Mouse (Mus musculus) midbrain, embryonic 11.5 days (tissue): ENCODE data around the gene Slc25a45. TPM values are rescaled to one million over a fixed set of nuclear protein-coding genes. Genes with fewer than 3 reads are reported as not detected.

Experiments used
- ATAC-seq: fragments of 200-750 bp; cut with Nextera tagmentation; 2 replicates; pipeline ENCODE4 v1.8.0; 2017; ENCODE audit warnings: moderate TSS enrichment, moderate library complexity; ENCODE audit not compliant: low FRiP score
- DNase-seq: peaks from one replicate; pipeline ENCODE4 v3.0.0; 2015; ENCODE audit warnings: low spot score; ENCODE audit errors: missing footprints
- H3K27ac ChIP-seq: fragments of 300-500 bp; sonication (generic); 2 replicates; pipeline ENCODE4 v1.5.1; 2014; ENCODE audit warnings: low read depth, low read length
- H3K27me3 ChIP-seq: fragments of 300-500 bp; sonication (generic); 2 replicates; pipeline ENCODE4 v1.6.1; 2014; ENCODE audit warnings: mild to moderate bottlenecking, low read length, moderate library complexity, mixed read lengths; ENCODE audit not compliant: control insufficient read depth, insufficient read depth
- H3K36me3 ChIP-seq: fragments of 300-500 bp; sonication (generic); 2 replicates; pipeline ENCODE4 v1.6.1; 2014; ENCODE audit warnings: mild to moderate bottlenecking, low read length, moderate library complexity, mixed read lengths; ENCODE audit not compliant: control insufficient read depth, insufficient read depth
- H3K4me1 ChIP-seq: fragments of 300-500 bp; sonication (generic); 2 replicates; pipeline ENCODE4 v1.6.1; 2014; ENCODE audit warnings: low read length; ENCODE audit not compliant: control insufficient read depth, insufficient read depth
- H3K4me2 ChIP-seq: fragments of 300-500 bp; sonication (generic); 2 replicates; pipeline ENCODE4 v1.6.1; 2014; ENCODE audit warnings: mild to moderate bottlenecking, moderate library complexity
- H3K4me3 ChIP-seq: fragments of 300-500 bp; sonication (generic); 2 replicates; pipeline ENCODE4 v1.5.1; 2014; ENCODE audit warnings: low read depth, low read length
- H3K9ac ChIP-seq: fragments of 300-500 bp; sonication (generic); 2 replicates; pipeline ENCODE4 v1.6.1; 2014; ENCODE audit warnings: low read length
- H3K9me3 ChIP-seq: fragments of 300-500 bp; sonication (generic); 2 replicates; pipeline ENCODE4 v1.6.1; 2016; ENCODE audit warnings: low read length; ENCODE audit not compliant: control insufficient read depth
- WGBS: fragments of 180-500 bp; shearing (Covaris S2); extraction: QIAGEN DNeasy Blood & Tissue Kit; methylation state at CpG from one replicate; pipeline ENCODE4 v1.1.7; 2014; 5-methylcytosine and 5-hydroxymethylcytosine counted together
- polyA plus RNA-seq: library from polyadenylated mRNA; unstranded; fragments of >200 nt; fragmentation: Nextera tagmentation; extraction: Ambion mirVana; gene quantifications from 2 replicates; pipeline ENCODE4 v1.2.1, GENCODE M21; 2014

Gene Slc25a45
- polyA plus RNA-seq, result 1.1 and 1.8 TPM in 2 replicates

DNA sequence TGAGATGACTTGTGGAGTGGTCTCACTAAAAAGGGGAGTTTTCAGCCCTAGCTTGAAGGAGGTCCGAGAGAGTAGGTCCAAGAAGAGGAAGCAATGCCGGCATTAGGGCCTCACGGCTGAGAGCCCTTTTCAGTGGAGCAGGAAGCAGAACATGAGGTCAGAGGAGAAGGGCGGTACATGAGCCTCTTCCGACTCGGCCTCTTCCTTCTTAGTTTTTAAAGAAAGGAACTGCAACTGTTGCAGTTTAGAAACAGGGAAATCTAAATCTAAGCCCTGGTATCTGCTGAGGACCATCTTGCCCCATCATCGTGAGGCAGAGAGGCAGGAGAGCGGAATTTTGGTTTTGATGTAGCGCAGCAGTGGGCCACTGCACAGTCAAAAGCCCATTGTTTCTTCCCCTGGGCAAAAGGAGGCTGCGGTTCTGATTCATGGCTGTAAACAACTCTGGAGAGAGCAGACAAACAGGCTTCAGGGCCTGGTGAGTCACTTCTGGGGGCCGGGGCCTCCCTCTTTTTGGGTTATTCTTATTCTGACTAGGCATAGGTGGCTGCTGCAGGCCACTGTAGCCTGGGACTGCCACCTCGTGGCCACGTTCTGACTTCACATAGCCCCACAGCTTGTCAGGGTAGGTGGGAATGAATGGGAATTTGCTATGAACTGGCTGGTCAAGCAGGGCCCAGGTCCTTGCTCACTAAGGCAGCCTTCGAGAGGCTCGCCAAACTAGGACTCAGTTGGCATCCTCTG lies at the start of gene Slc25a45:
Gene Slc25a45 (plus strand): TSS at position 191 of the 744 bp plus-strand sequence.
- H3K4me3 ChIP-seq, result no peak within 1 kb of the TSS
- DNase-seq (peak; percentile 92), ATAC-seq (peak; percentile 39; the same call in 1 of the 2 replicates)
- H3K36me3 ChIP-seq, result no peaks in the 10 kb centered on the region
- H3K27ac ChIP-seq, result no peak within 1 kb of the TSS
- H3K4me2 ChIP-seq, result no peak within 1 kb of the TSS
- peaks cover 8% of the 10 kb centered on the region; the same call in 1 of the 2 replicates for H3K4me1 ChIP-seq
- no peaks in the 10 kb centered on the region for H3K9me3 ChIP-seq
- peak within 1 kb of the TSS; percentile 32; the same call in 1 of the 2 replicates for H3K9ac ChIP-seq
- 49% methylated on average over 15 of the region's 15 CpGs for WGBS
- H3K27me3 ChIP-seq, result no peaks in the 10 kb centered on the region

- DNase-seq, result no peak
- Histone ChIP-seq H3K4me2 (no peak overlapping the region), H3K36me3 (no peaks in the 10 kb centered on the region), H3K4me1 (peaks cover 6% of the 10 kb centered on the region), H3K9ac (no peak overlapping the region), H3K9me3 (no peaks in the 10 kb centered on the region), H3K27ac (no peak overlapping the region), H3K27me3 (no peaks in the 10 kb centered on the region), H3K4me3 (no peak overlapping the region)
- 91% methylated on average over 3 of the region's 3 CpGs for WGBS
- ATAC-seq, result no peak
These were observed 49.5 kb upstream of the Slc25a45 start for GRCm38 (mm10) chr19:5828155-5828554.

GRCm38 (mm10) chr19:5828905-5829304 lies 48.7 kb upstream of the Slc25a45 start:
- no peaks in the 10 kb centered on the region for H3K27me3 ChIP-seq
- ATAC-seq, result no peak
- no peaks in the 10 kb centered on the region for H3K36me3 ChIP-seq
- WGBS, result 90% methylated on average over 7 of the region's 7 CpGs
- DNase-seq, result no peak
- no peak overlapping the region for H3K27ac ChIP-seq
- no peak overlapping the region for H3K9ac ChIP-seq
- no peak overlapping the region for H3K4me2 ChIP-seq
- 0 out of 2 replicates have a peak, but pooled peaks cover 2% of the 10 kb centered on the region for H3K4me1 ChIP-seq
- no peaks in the 10 kb centered on the region for H3K9me3 ChIP-seq
- no peak overlapping the region for H3K4me3 ChIP-seq

GRCm38 (mm10) chr19:5829958-5830615 lies 47.5 kb upstream of the Slc25a45 start:
- Histone ChIP-seq H3K4me2 (no peak overlapping the region), H3K27ac (no peak overlapping the region), H3K9ac (no peak overlapping the region), H3K27me3 (no peaks in the 10 kb centered on the region), H3K9me3 (no peaks in the 10 kb centered on the region), H3K36me3 (no peaks in the 10 kb centered on the region), H3K4me1 (0 out of 2 replicates have a peak, but pooled peaks cover 2% of the 10 kb centered on the region), H3K4me3 (no peak overlapping the region)
- no peak for ATAC-seq
- WGBS, result 82% methylated on average over 19 of the region's 19 CpGs
- no peak for DNase-seq

DNA sequence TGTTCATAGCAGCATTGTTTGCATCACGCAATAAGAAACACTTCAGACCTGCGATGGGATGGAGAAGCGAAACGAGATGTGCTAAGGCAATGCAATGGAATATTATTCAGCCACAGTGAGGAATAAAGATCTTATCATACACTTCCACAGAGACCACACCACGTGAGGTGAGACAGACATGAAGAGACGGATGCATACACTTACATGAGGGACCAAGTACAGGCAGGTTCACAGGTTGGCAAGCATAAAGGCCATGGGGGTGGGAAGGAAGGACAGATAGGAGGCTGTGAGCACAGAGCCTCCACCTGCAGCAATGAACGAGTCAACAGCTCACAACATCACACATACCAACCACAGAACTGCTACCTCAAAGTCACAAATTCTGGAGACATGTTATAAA lies 46.8 kb upstream of the Slc25a45 start:
- ATAC-seq (no peak), DNase-seq (no peak)
- Histone ChIP-seq H3K4me2 (no peak overlapping the region), H3K36me3 (no peaks in the 10 kb centered on the region), H3K27me3 (no peaks in the 10 kb centered on the region), H3K9me3 (no peaks in the 10 kb centered on the region), H3K9ac (no peak overlapping the region), H3K4me3 (no peak overlapping the region), H3K27ac (no peak overlapping the region), H3K4me1 (0 out of 2 replicates have a peak, but pooled peaks cover 2% of the 10 kb centered on the region)
- WGBS, result 93% methylated on average over 7 of the region's 7 CpGs

GRCm38 (mm10) chr19:5831224-5831957 lies 46.2 kb upstream of the Slc25a45 start:
- ATAC-seq (no peak), DNase-seq (no peak)
- Histone ChIP-seq H3K4me1 (0 out of 2 replicates have a peak, but pooled peaks cover 2% of the 10 kb centered on the region), H3K9ac (no peak overlapping the region), H3K27me3 (no peaks in the 10 kb centered on the region), H3K9me3 (no peaks in the 10 kb centered on the region), H3K4me2 (no peak overlapping the region), H3K27ac (no peak overlapping the region), H3K4me3 (no peak overlapping the region), H3K36me3 (no peaks in the 10 kb centered on the region)
- WGBS, result 91% methylated on average over 11 of the region's 11 CpGs

- Histone ChIP-seq H3K4me3 (no peak overlapping the region), H3K4me2 (no peak overlapping the region), H3K36me3 (no peaks in the 10 kb centered on the region), H3K4me1 (0 out of 2 replicates have a peak, but pooled peaks cover 2% of the 10 kb centered on the region), H3K9me3 (no peaks in the 10 kb centered on the region), H3K27me3 (no peaks in the 10 kb centered on the region), H3K9ac (no peak overlapping the region), H3K27ac (no peak overlapping the region)
- DNase-seq (no peak), ATAC-seq (no peak)
- 90% methylated on average over 4 of the region's 4 CpGs for WGBS
These were observed 45.7 kb upstream of the Slc25a45 start for GRCm38 (mm10) chr19:5831958-5832320.

GRCm38 (mm10) chr19:5832326-5832725 lies 45.3 kb upstream of the Slc25a45 start:
- Histone ChIP-seq H3K27ac (no peak overlapping the region), H3K27me3 (no peaks in the 10 kb centered on the region), H3K36me3 (no peaks in the 10 kb centered on the region), H3K4me2 (no peak overlapping the region), H3K4me1 (0 out of 2 replicates have a peak, but pooled peaks cover 2% of the 10 kb centered on the region), H3K9ac (no peak overlapping the region), H3K4me3 (no peak overlapping the region), H3K9me3 (no peaks in the 10 kb centered on the region)
- no peak for DNase-seq
- WGBS, result 84% methylated on average over 6 of the region's 6 CpGs
- ATAC-seq, result no peak
